Mouse (Mus musculus): ENCODE measurements around the gene Lrch3. TPM values are rescaled to one million over a fixed set of nuclear protein-coding genes. Genes with fewer than 3 reads are reported as not detected.

Gene Lrch3
- 10 to 100 TPM; 52.0 to 57.2 TPM for total RNA-seq (2023)

GRCm38 (mm10) chr16:32913937-32914881 is at the start of gene Lrch3:
Gene Lrch3 (plus strand): TSS chr16:32914100.

GRCm38 (mm10) chr16:32877343-32878156 is 36.4 kb upstream of the Lrch3 start, which contains the start of the genes Fyttd1 and Rubcn:
Gene Fyttd1 (plus strand): TSS chr16:32877500.
Gene Rubcn (minus strand): TSS chr16:32877766.

GRCm38 (mm10) chr16:33056095-33056785 is 142.3 kb downstream of the Lrch3 start, which contains the start of the genes Iqcg and Rpl35a:
Gene Iqcg (minus strand): TSS chr16:33056218.
Gene Rpl35a (plus strand): TSS chr16:33056453.

GRCm38 (mm10) chr16:33062024-33062681 is 148.3 kb downstream of the Lrch3 start, which contains the start of gene Lmln:
Gene Lmln (plus strand): TSS chr16:33062521.

Other genes starting within 250 kb of the Lrch3 start
- gene Muc4, start 178.2 kb upstream of the Lrch3 start, total RNA-seq (2023): under 1 TPM in 1 of 2 experiments, not detected in 1; 0.12 TPM
- under 1 TPM; 0.70 to 0.81 TPM for gene Muc20, start 116.7 kb upstream of the Lrch3 start, total RNA-seq (2023)
- gene Smbd1, start 103.6 kb upstream of the Lrch3 start, total RNA-seq (2023): 1 to 10 TPM in 1 of 2 experiments, under 1 TPM in 1; 0.79 to 1.1 TPM
- gene Fyttd1, start 36.6 kb upstream of the Lrch3 start, total RNA-seq (2023): 10 to 100 TPM; 31.6 to 33.3 TPM
- 10 to 100 TPM; 31.8 to 32.7 TPM for gene Rubcn, start 36.3 kb upstream of the Lrch3 start, total RNA-seq (2023)
- gene Iqcg, start 142.1 kb downstream of the Lrch3 start, total RNA-seq (2023): not detected
- gene Rpl35a, start 142.4 kb downstream of the Lrch3 start, total RNA-seq (2023): 100 to 1,000 TPM; 675 to 776 TPM
- 1 to 10 TPM; 1.6 TPM for gene Lmln, start 148.4 kb downstream of the Lrch3 start, total RNA-seq (2023)

All from monocyte, adult 59 days (primary cell).